Mouse (Mus musculus) bone marrow, adult 2 months (tissue): ENCODE data around the gene Cdh8. TPM values are rescaled to one million over a fixed set of nuclear protein-coding genes. Genes with fewer than 3 reads are reported as not detected.

ENCODE experiments used
- H3K27ac ChIP-seq: fragments of 200-500 bp; 2 replicates; pipeline ENCODE4 v1.5.1; 2012; ENCODE audit warnings: low read depth, mild to moderate bottlenecking, control low read depth, inconsistent platforms, low read length; ENCODE audit not compliant: control insufficient read depth, poor library complexity, insufficient read depth
- H3K4me1 ChIP-seq: fragments of 200-500 bp; 2 replicates; pipeline ENCODE4 v1.6.1; 2011; ENCODE audit warnings: low read length; ENCODE audit not compliant: control insufficient read depth, insufficient read depth
- H3K4me3 ChIP-seq: fragments of 200-500 bp; replicated peaks from 2 replicates; pipeline ENCODE3; 2011; ENCODE audit warnings: mild to moderate bottlenecking, low read depth, low read length, control low read depth; ENCODE audit not compliant: control insufficient read depth
- CTCF ChIP-seq: fragments of 200-500 bp; IDR thresholded peaks from 2 replicates; pipeline ENCODE4 v1.5.1; 2011; ENCODE audit warnings: low read length, control low read depth; ENCODE audit not compliant: control insufficient read depth, insufficient read depth
- POLR2A ChIP-seq: fragments of 200-500 bp; IDR thresholded peaks from 2 replicates; pipeline ENCODE4 v1.6.1; 2011; ENCODE audit warnings: low read depth, mild to moderate bottlenecking, control low read depth, low read length, borderline replicate concordance; ENCODE audit not compliant: control insufficient read depth
- WGBS: fragments of 180-500 bp; shearing (Covaris S2); methylation state at CpG from one replicate; pipeline ENCODE4 v1.1.7; 2018; 5-methylcytosine and 5-hydroxymethylcytosine counted together
- polyA plus RNA-seq: library from polyadenylated mRNA; stranded (reverse); fragments of >200 nt; gene quantifications from 2 replicates; pipeline ENCODE4 v1.2.4, GENCODE M21; 2011; ENCODE audit warnings: low replicate concordance; ENCODE audit not compliant: missing spikeins, insufficient read depth, insufficient read length

The Cdh8 gene
- polyA plus RNA-seq, 1 experiment = not detected

GRCm38 (mm10) chr8:99051344-99051743, 364.9 kb downstream of the Cdh8 start:
- Histone ChIP-seq H3K4me1 (no peaks in the 10 kb centered on the region), H3K4me3 (no peak overlapping the region), H3K27ac (no peak overlapping the region)
- TF ChIP-seq CTCF (no peak), POLR2A (no peak)

- Histone ChIP-seq H3K27ac (no peak overlapping the region), H3K4me1 (no peaks in the 10 kb centered on the region), H3K4me3 (no peak overlapping the region)
- 67% methylated on average over 8 of the region's 8 CpGs for WGBS
- TF ChIP-seq POLR2A (no peak), CTCF (no peak)
Observed at GRCm38 (mm10) chr8:99048664-99049363, 367.5 kb downstream of the Cdh8 start.

- Histone ChIP-seq H3K4me3 (no peak overlapping the region), H3K27ac (no peak overlapping the region), H3K4me1 (no peaks in the 10 kb centered on the region)
- TF ChIP-seq POLR2A (no peak), CTCF (no peak)
- 91% methylated on average over 2 of the region's 2 CpGs for WGBS
Observed at GRCm38 (mm10) chr8:99040423-99040822, 375.8 kb downstream of the Cdh8 start.

GRCm38 (mm10) chr8:99031060-99031459, 385.2 kb downstream of the Cdh8 start:
- Histone ChIP-seq H3K4me1 (no peaks in the 10 kb centered on the region), H3K4me3 (no peak overlapping the region), H3K27ac (no peak overlapping the region)
- WGBS = 65% methylated on average over 4 of the region's 4 CpGs
- no peak for TF ChIP-seq POLR2A
- TF ChIP-seq CTCF = no peak
